Mouse (Mus musculus) liver, adult 2 months (tissue): Measurements from ENCODE around the gene Kif7. TPM values are rescaled to one million over a fixed set of nuclear protein-coding genes. Genes with fewer than 3 reads are reported as not detected.

Experiments used
- DNase-seq: peaks from one replicate; pipeline ENCODE4 v3.0.0-alpha.2; 2011; ENCODE audit warnings: low read depth, low spot score; ENCODE audit errors: extremely low read depth
- H3K27ac ChIP-seq: fragments of 200-500 bp; replicated peaks from 2 replicates; pipeline ENCODE4 v1.5.1; 2012; ENCODE audit warnings: low read depth, mild to moderate bottlenecking, control low read depth, inconsistent platforms, low read length; ENCODE audit not compliant: insufficient read depth
- H3K27me3 ChIP-seq: fragments of 200-500 bp; 2 replicates; pipeline ENCODE4 v1.6.1; 2012; ENCODE audit warnings: mild to moderate bottlenecking, moderate library complexity, low read length, inconsistent platforms; ENCODE audit not compliant: control insufficient read depth, insufficient read depth
- H3K36me3 ChIP-seq: fragments of 200-500 bp; 2 replicates; pipeline ENCODE4 v1.6.1; 2012; ENCODE audit warnings: low read length, inconsistent platforms; ENCODE audit not compliant: control insufficient read depth, insufficient read depth
- H3K4me1 ChIP-seq: fragments of 200-500 bp; 2 replicates; pipeline ENCODE4 v1.6.1; 2011; ENCODE audit warnings: low read length; ENCODE audit not compliant: control insufficient read depth, insufficient read depth
- H3K4me3 ChIP-seq: fragments of 200-500 bp; 2 replicates; pipeline ENCODE4 v1.5.1; 2011; ENCODE audit warnings: low read depth, mild to moderate bottlenecking, control low read depth, low read length, moderate library complexity; ENCODE audit not compliant: insufficient read depth
- H3K79me2 ChIP-seq: fragments of 200-500 bp; 2 replicates; pipeline ENCODE4 v1.6.1; 2012; ENCODE audit warnings: inconsistent platforms, mild to moderate bottlenecking, low read length, moderate library complexity; ENCODE audit not compliant: control insufficient read depth, insufficient read depth
- H3K9ac ChIP-seq: fragments of 200-500 bp; 2 replicates; pipeline ENCODE4 v1.6.1; 2012; ENCODE audit warnings: low read depth, mild to moderate bottlenecking, control low read depth, inconsistent platforms, low read length
- CTCF ChIP-seq: fragments of 200-500 bp; IDR thresholded peaks from 2 replicates; pipeline ENCODE4 v1.5.1; 2011; ENCODE audit warnings: low read depth, low read length, control low read depth
- POLR2A ChIP-seq: fragments of 200-500 bp; IDR thresholded peaks from 2 replicates; pipeline ENCODE4 v1.6.1; 2011; ENCODE audit warnings: low read length, control low read depth; ENCODE audit not compliant: insufficient read depth; ENCODE audit errors: extremely low read depth
- WGBS: fragments of 180-500 bp; shearing (Covaris S2); methylation state at CpG from one replicate; pipeline ENCODE4 v1.1.7; 2018; 5-methylcytosine and 5-hydroxymethylcytosine counted together
- polyA plus RNA-seq: library from polyadenylated mRNA; depleted of rRNA; stranded (reverse); fragments of >200 nt; gene quantifications from 2 replicates; pipeline ENCODE4 v1.2.3, GENCODE M21; 2012
- total RNA-seq: library from RNA; depleted of rRNA; stranded (reverse); fragments of >200 nt; gene quantifications from 2 replicates; pipeline ENCODE4 v1.2.3, GENCODE M21; 2014

The Kif7 gene
- total and polyA plus RNA-seq, 2 experiments: 0.21 to 0.37 TPM

DNA sequence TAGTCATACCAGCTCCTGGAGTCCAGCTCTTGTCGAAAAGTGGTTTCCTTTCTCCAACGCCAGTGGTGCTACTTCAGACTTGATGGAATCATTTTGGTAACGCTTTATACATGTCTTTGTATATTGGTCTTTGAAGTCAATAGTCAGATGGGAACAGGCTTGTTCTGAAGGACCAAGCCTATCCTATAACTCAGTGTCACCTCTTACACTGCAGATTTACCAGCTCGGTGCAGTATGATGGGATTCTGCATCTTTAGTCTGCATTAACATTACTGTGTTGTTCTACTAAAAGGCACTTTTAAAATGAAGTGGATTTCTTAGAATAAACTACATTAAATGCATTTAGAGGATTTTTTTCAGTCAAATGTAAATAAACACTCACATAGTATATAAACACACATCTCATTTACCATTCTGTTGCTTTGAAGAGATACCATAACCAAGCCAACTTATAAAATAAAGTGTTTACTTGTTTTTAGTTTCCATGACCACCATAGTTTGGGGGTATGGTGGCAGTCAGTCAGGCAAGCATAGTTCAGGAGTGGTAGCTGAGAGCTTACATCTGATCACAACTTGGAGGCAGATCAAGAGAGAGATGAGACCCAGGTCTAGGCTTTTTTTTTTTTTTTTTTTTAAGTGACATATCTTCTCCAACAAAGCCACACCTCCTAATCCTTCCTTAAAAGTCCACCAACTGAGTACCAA lies 44.5 kb downstream of the Kif7 start:
- Histone ChIP-seq H3K4me3 (no peak overlapping the region), H3K27ac (no peak overlapping the region), H3K36me3 (no peaks in the 10 kb centered on the region), H3K9ac (no peak overlapping the region), H3K4me1 (no peaks in the 10 kb centered on the region), H3K27me3 (no peaks in the 10 kb centered on the region), H3K79me2 (no peaks in the 10 kb centered on the region)
- 99% methylated on average over 4 of the region's 4 CpGs for WGBS
- no peak for TF ChIP-seq POLR2A
- no peak for TF ChIP-seq CTCF
- DNase-seq: no peak

DNA sequence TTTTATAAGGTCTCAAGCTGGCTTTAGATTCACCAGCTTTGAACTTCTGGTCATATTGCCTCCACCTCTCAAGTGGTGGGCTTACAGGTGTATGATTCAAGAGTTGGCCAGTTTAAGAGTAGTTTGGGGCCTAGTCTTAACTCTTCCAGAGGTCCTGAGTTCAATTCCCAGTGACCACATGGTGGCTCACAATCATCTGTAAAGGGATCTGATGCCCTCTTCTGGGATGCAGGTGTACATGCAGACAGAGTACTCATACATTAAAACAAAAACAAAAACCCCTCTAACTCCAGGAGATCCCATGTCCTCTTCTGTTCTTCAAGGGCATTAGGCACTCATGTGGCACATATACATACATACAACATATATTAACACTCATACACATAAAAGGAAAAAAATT lies 48.8 kb downstream of the Kif7 start:
- no peak for TF ChIP-seq POLR2A
- no peak for TF ChIP-seq CTCF
- no peaks in the 10 kb centered on the region for H3K36me3 ChIP-seq
- no peak overlapping the region for H3K27ac ChIP-seq
- H3K79me2 ChIP-seq: no peaks in the 10 kb centered on the region
- no peak overlapping the region for H3K9ac ChIP-seq
- DNase-seq: no peak
- no peak overlapping the region for H3K4me3 ChIP-seq
- no peaks in the 10 kb centered on the region for H3K27me3 ChIP-seq
- H3K4me1 ChIP-seq: no peaks in the 10 kb centered on the region

GRCm38 (mm10) chr7:79661253-79661890 lies 54.1 kb downstream of the Kif7 start:
- peaks cover 6% of the 10 kb centered on the region for H3K4me1 ChIP-seq
- H3K27ac ChIP-seq: no peak overlapping the region
- TF ChIP-seq CTCF: no peak
- TF ChIP-seq POLR2A: no peak
- DNase-seq: no peak
- H3K79me2 ChIP-seq: peaks cover 3% of the 10 kb centered on the region; the same call in 1 of the 2 replicates
- peaks cover 7% of the 10 kb centered on the region for H3K27me3 ChIP-seq
- H3K36me3 ChIP-seq: no peaks in the 10 kb centered on the region
- 43% methylated on average over 5 of the region's 5 CpGs for WGBS
- no peak overlapping the region for H3K4me3 ChIP-seq
- no peak overlapping the region for H3K9ac ChIP-seq

DNA sequence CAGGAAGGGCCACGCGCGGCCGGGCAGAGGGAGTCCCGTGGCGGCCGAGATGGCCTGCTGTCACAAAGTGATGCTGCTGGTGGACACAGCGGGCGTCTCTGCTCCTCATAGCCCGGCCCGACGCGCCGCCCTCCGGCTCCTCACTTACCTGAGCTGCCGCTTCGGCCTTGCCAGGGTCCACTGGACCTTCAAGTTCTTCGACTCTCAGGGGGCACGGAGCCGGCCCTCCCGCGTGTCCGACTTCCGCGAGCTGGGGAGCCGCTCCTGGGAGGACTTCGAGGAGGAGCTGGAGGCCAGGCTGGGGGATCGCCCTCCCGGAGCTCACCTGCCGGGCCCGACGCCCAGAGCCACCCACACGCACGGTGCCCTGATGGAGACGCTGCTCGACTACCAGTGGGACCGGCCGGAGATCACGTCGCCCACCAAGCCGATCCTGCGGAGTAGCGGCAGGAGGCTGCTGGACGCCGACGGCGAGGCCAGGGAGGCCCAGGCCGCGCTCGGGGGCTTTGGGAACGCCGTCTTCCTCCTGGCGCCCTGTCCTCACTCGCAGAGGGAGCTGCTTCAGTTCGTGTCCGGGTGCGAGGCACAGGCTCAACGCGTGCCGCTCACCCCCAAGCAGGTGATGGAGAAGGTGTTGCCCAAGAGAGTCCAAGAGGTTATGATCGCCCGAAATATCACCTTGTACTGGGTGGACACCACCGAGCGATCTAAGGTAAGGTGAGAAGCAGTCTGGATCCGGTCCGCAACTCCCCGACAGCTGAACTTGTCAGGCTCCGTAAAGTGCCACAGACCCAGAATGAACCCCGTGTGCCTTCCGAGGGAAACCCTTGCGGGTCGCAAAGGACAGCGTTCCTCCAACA lies 55.0 kb downstream of the Kif7 start:
- 2% methylated on average over 73 of the region's 73 CpGs for WGBS
- Histone ChIP-seq H3K4me3 (peak overlapping the region; percentile 70), H3K36me3 (no peaks in the 10 kb centered on the region), H3K9ac (peak overlapping the region; percentile 47; the same call in 1 of the 2 replicates), H3K79me2 (peaks cover 3% of the 10 kb centered on the region; the same call in 1 of the 2 replicates), H3K27me3 (peaks cover 7% of the 10 kb centered on the region), H3K4me1 (peaks cover 6% of the 10 kb centered on the region), H3K27ac (no peak overlapping the region)
- DNase-seq: no peak
- no peak for TF ChIP-seq CTCF
- no peak for TF ChIP-seq POLR2A

- peak within 1 kb of the TSS; percentile 70 for H3K4me3 ChIP-seq
- H3K79me2 ChIP-seq: peaks cover 3% of the 10 kb centered on the region; the same call in 1 of the 2 replicates
- no peak within 1 kb of the TSS for H3K27ac ChIP-seq
- no peak for TF ChIP-seq CTCF
- no peak for TF ChIP-seq POLR2A
- under 1% methylated on average over 39 of the region's 39 CpGs for WGBS
- peak within 1 kb of the TSS; percentile 47; the same call in 1 of the 2 replicates for H3K9ac ChIP-seq
- H3K36me3 ChIP-seq: no peaks in the 10 kb centered on the region
- H3K4me1 ChIP-seq: peaks cover 6% of the 10 kb centered on the region
- peaks cover 7% of the 10 kb centered on the region for H3K27me3 ChIP-seq
- peak; percentile 92 for DNase-seq
Observed at GRCm38 (mm10) chr7:79659578-79660290, 55.8 kb downstream of the Kif7 start, which contains the start of gene Ticrr. TSS of gene Ticrr (plus strand) at chr7:79660196.
